Mouse (Mus musculus): ENCODE data around the gene Trim15. TPM values are rescaled to one million over a fixed set of nuclear protein-coding genes. Genes with fewer than 3 reads are reported as not detected.

The Trim15 gene
- polyA plus RNA-seq, 1 experiment from 2014 or later, result 0.08 TPM

- Histone ChIP-seq H3K27ac (replicated peaks; ENCODE audit: low read depth, low read length) (no peak within 1 kb of the TSS), H3K9me3 (ENCODE audit: control insufficient read depth, low read length) (no peaks in the 10 kb centered on the region), H3K36me3 (ENCODE audit: control insufficient read depth, insufficient read depth, low read length) (no peaks in the 10 kb centered on the region), H3K27me3 (ENCODE audit: control insufficient read depth, insufficient read depth, low read length) (no peaks in the 10 kb centered on the region; the same call in 1 of the 2 replicates), H3K9ac (ENCODE audit: low read length) (no peak within 1 kb of the TSS), H3K4me1 (ENCODE audit: control insufficient read depth, insufficient read depth, low read length) (no peaks in the 10 kb centered on the region), H3K4me3 (ENCODE audit: low read depth, low read length) (no peak within 1 kb of the TSS), H3K4me2 (ENCODE audit: low read depth, severe bottlenecking) (no peak within 1 kb of the TSS)
- DNase-seq (ENCODE audit: low spot score) (no peak), ATAC-seq (ENCODE audit: insufficient number of reproducible peaks, low FRiP score, low TSS enrichment, low read depth) (no peak)
- whole genome bisulfite sequencing, result 89% methylated on average over 5 of the region's 5 CpGs
Measured at GRCm38 (mm10) chr17:36890073-36890903, 23.3 kb upstream of the Trim15 start, which contains the start of gene Trim40. Gene Trim40 (minus strand): TSS chr17:36890123.

DNA sequence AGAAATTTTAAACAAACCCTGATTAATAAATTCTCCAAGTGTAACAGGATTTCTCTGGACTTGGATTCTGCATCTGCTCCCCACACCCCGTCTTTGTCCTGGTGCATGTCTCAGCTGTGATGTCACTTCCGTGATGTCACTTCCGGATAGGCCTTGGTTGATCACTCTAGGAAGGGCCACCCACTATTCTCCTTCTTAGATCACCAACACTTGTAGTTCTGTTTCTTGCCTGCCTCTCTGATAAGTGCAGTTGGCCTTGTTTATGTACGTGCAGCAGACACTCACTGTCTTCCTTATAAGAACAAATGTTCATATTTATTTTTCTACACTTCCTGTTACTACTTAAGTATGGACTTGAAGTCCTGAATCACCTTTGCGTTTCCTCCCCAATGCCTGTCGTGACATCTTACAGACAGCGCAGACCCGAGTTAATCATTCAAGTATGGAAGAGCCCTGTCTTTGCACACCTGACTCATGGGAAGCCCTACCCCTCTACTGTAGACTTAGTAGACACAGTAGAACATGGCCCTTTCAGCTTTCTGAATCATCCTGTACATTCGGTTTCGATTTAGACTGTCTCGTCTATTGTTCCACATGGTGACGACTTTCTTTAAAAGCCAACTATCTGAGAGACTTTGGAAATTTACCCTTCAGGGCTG, 18.3 kb upstream of the Trim15 start:
- Histone ChIP-seq H3K4me3 (ENCODE audit: low read depth, low read length) (no peak overlapping the region), H3K27ac (replicated peaks; ENCODE audit: low read depth, low read length) (no peak overlapping the region), H3K4me2 (ENCODE audit: low read depth, severe bottlenecking) (no peak overlapping the region), H3K4me1 (ENCODE audit: control insufficient read depth, insufficient read depth, low read length) (no peaks in the 10 kb centered on the region), H3K36me3 (ENCODE audit: control insufficient read depth, insufficient read depth, low read length) (no peaks in the 10 kb centered on the region), H3K9ac (ENCODE audit: low read length) (no peak overlapping the region), H3K27me3 (ENCODE audit: control insufficient read depth, insufficient read depth, low read length) (no peaks in the 10 kb centered on the region), H3K9me3 (ENCODE audit: control insufficient read depth, low read length) (no peaks in the 10 kb centered on the region)
- WGBS, result 93% methylated on average over 12 of the region's 12 CpGs
- ATAC-seq (ENCODE audit: insufficient number of reproducible peaks, low FRiP score, low TSS enrichment, low read depth) (no peak), DNase-seq (ENCODE audit: low spot score) (no peak)

DNA sequence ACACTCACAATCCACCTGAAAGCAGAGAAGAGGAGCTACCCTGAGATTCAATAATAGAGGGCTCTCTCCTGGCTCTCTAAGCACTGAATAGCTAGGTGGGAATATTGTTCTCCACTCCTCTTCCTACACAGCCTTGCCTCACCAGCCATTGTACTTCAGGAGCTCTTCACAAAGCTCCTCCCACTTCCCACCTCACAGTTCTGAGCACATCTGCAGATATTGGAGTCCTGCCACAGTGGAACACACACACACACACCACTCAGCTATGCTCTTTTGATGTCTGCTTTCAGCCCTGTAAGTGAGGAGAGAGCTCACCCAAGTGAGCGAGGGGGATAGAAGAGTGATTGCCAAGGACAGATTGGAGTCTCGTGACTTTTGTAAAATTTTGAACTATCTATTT, 16.3 kb upstream of the Trim15 start:
- Histone ChIP-seq H3K4me1 (ENCODE audit: control insufficient read depth, insufficient read depth, low read length) (no peaks in the 10 kb centered on the region), H3K36me3 (ENCODE audit: control insufficient read depth, insufficient read depth, low read length) (no peaks in the 10 kb centered on the region), H3K4me3 (ENCODE audit: low read depth, low read length) (no peak overlapping the region), H3K4me2 (ENCODE audit: low read depth, severe bottlenecking) (no peak overlapping the region), H3K9me3 (ENCODE audit: control insufficient read depth, low read length) (no peaks in the 10 kb centered on the region), H3K27ac (replicated peaks; ENCODE audit: low read depth, low read length) (no peak overlapping the region), H3K27me3 (ENCODE audit: control insufficient read depth, insufficient read depth, low read length) (no peaks in the 10 kb centered on the region), H3K9ac (ENCODE audit: low read length) (no peak overlapping the region)
- ATAC-seq (ENCODE audit: insufficient number of reproducible peaks, low FRiP score, low TSS enrichment, low read depth) (no peak), DNase-seq (ENCODE audit: low spot score) (no peak)
- WGBS, result 87% methylated on average over 2 of the region's 2 CpGs

GRCm38 (mm10) chr17:36874636-36875035, 7.6 kb upstream of the Trim15 start:
- Histone ChIP-seq H3K27ac (replicated peaks; ENCODE audit: low read depth, low read length) (no peak overlapping the region), H3K27me3 (ENCODE audit: control insufficient read depth, insufficient read depth, low read length) (no peaks in the 10 kb centered on the region), H3K4me3 (ENCODE audit: low read depth, low read length) (no peak overlapping the region), H3K9ac (ENCODE audit: low read length) (no peak overlapping the region), H3K4me1 (ENCODE audit: control insufficient read depth, insufficient read depth, low read length) (no peaks in the 10 kb centered on the region), H3K36me3 (ENCODE audit: control insufficient read depth, insufficient read depth, low read length) (no peaks in the 10 kb centered on the region), H3K9me3 (ENCODE audit: control insufficient read depth, low read length) (no peaks in the 10 kb centered on the region), H3K4me2 (ENCODE audit: low read depth, severe bottlenecking) (no peak overlapping the region)
- DNase-seq (ENCODE audit: low spot score) (no peak), ATAC-seq (ENCODE audit: insufficient number of reproducible peaks, low FRiP score, low TSS enrichment, low read depth) (no peak)
- WGBS, result 69% methylated on average over 4 of the region's 4 CpGs

- peaks cover 15% of the 10 kb centered on the region for H3K27me3 ChIP-seq (ENCODE audit: control insufficient read depth, insufficient read depth, low read length)
- H3K9me3 ChIP-seq (ENCODE audit: control insufficient read depth, low read length), result no peaks in the 10 kb centered on the region
- no peak for DNase-seq (ENCODE audit: low spot score)
- ATAC-seq (ENCODE audit: insufficient number of reproducible peaks, low FRiP score, low TSS enrichment, low read depth), result no peak
- no peak overlapping the region for H3K4me3 ChIP-seq (ENCODE audit: low read depth, low read length)
- 77% methylated on average over 25 of the region's 25 CpGs for WGBS
- H3K4me2 ChIP-seq (ENCODE audit: low read depth, severe bottlenecking), result no peak overlapping the region
- H3K36me3 ChIP-seq (ENCODE audit: control insufficient read depth, insufficient read depth, low read length), result no peaks in the 10 kb centered on the region
- no peaks in the 10 kb centered on the region for H3K4me1 ChIP-seq (ENCODE audit: control insufficient read depth, insufficient read depth, low read length)
- no peak overlapping the region for H3K9ac ChIP-seq (ENCODE audit: low read length)
- no peak overlapping the region for H3K27ac ChIP-seq (replicated peaks; ENCODE audit: low read depth, low read length)
Measured at GRCm38 (mm10) chr17:36869955-36870810, 3.2 kb upstream of the Trim15 start.

GRCm38 (mm10) chr17:36869284-36869954, 2.4 kb upstream of the Trim15 start, which contains the start of gene Trim10:
Gene Trim10 (plus strand): TSS chr17:36869574.
- Histone ChIP-seq H3K27ac (replicated peaks; ENCODE audit: low read depth, low read length) (no peak within 1 kb of the TSS), H3K4me3 (ENCODE audit: low read depth, low read length) (no peak within 1 kb of the TSS), H3K36me3 (ENCODE audit: control insufficient read depth, insufficient read depth, low read length) (no peaks in the 10 kb centered on the region), H3K27me3 (ENCODE audit: control insufficient read depth, insufficient read depth, low read length) (peaks cover 18% of the 10 kb centered on the region), H3K4me1 (ENCODE audit: control insufficient read depth, insufficient read depth, low read length) (no peaks in the 10 kb centered on the region), H3K4me2 (ENCODE audit: low read depth, severe bottlenecking) (no peak within 1 kb of the TSS), H3K9ac (ENCODE audit: low read length) (no peak within 1 kb of the TSS), H3K9me3 (ENCODE audit: control insufficient read depth, low read length) (no peaks in the 10 kb centered on the region)
- WGBS, result 78% methylated on average over 4 of the region's 4 CpGs
- ATAC-seq (ENCODE audit: insufficient number of reproducible peaks, low FRiP score, low TSS enrichment, low read depth) (0 out of 2 replicates have a peak, but pooled peaks have one; percentile 39), DNase-seq (ENCODE audit: low spot score) (no peak)

- Histone ChIP-seq H3K4me3 (ENCODE audit: low read depth, low read length) (no peak overlapping the region), H3K4me1 (ENCODE audit: control insufficient read depth, insufficient read depth, low read length) (no peaks in the 10 kb centered on the region), H3K9me3 (ENCODE audit: control insufficient read depth, low read length) (no peaks in the 10 kb centered on the region), H3K36me3 (ENCODE audit: control insufficient read depth, insufficient read depth, low read length) (no peaks in the 10 kb centered on the region), H3K4me2 (ENCODE audit: low read depth, severe bottlenecking) (no peak overlapping the region), H3K27me3 (ENCODE audit: control insufficient read depth, insufficient read depth, low read length) (peaks cover 18% of the 10 kb centered on the region), H3K27ac (replicated peaks; ENCODE audit: low read depth, low read length) (no peak overlapping the region), H3K9ac (ENCODE audit: low read length) (no peak overlapping the region)
- 80% methylated on average over 2 of the region's 2 CpGs for WGBS
- no peak for DNase-seq (ENCODE audit: low spot score)
- ATAC-seq (ENCODE audit: insufficient number of reproducible peaks, low FRiP score, low TSS enrichment, low read depth), result no peak
Measured at GRCm38 (mm10) chr17:36868836-36869235, 1.8 kb upstream of the Trim15 start.

GRCm38 (mm10) chr17:36861680-36862079, 5.3 kb downstream of the Trim15 start:
- WGBS, result 49% methylated on average over 2 of the region's 2 CpGs
- ATAC-seq (ENCODE audit: insufficient number of reproducible peaks, low FRiP score, low TSS enrichment, low read depth), result no peak
- H3K4me3 ChIP-seq (ENCODE audit: low read depth, low read length), result no peak overlapping the region
- H3K4me2 ChIP-seq (ENCODE audit: low read depth, severe bottlenecking), result no peak overlapping the region
- H3K9me3 ChIP-seq (ENCODE audit: control insufficient read depth, low read length), result no peaks in the 10 kb centered on the region
- H3K27ac ChIP-seq (replicated peaks; ENCODE audit: low read depth, low read length), result no peak overlapping the region
- H3K4me1 ChIP-seq (ENCODE audit: control insufficient read depth, insufficient read depth, low read length), result no peaks in the 10 kb centered on the region
- peaks cover 12% of the 10 kb centered on the region for H3K27me3 ChIP-seq (ENCODE audit: control insufficient read depth, insufficient read depth, low read length)
- no peak for DNase-seq (ENCODE audit: low spot score)
- H3K36me3 ChIP-seq (ENCODE audit: control insufficient read depth, insufficient read depth, low read length), result peaks cover 6% of the 10 kb centered on the region; the same call in 1 of the 2 replicates
- no peak overlapping the region for H3K9ac ChIP-seq (ENCODE audit: low read length)
